Mouse (Mus musculus) kidney, embryonic 15.5 days (tissue): Measurements from ENCODE around the gene Malsu1. TPM values are rescaled to one million over a fixed set of nuclear protein-coding genes. Genes with fewer than 3 reads are reported as not detected.

Experiments used
- ATAC-seq: fragments of 200-750 bp; cut with Nextera tagmentation; replicated peaks from 2 replicates; pipeline ENCODE4 v1.8.0; 2017; ENCODE audit warnings: moderate TSS enrichment; ENCODE audit not compliant: low FRiP score
- H3K27ac ChIP-seq: fragments of 300-500 bp; sonication (generic); 2 replicates; pipeline ENCODE4 v1.5.1; 2015; ENCODE audit warnings: mild to moderate bottlenecking, inconsistent platforms
- H3K27me3 ChIP-seq: fragments of 300-500 bp; sonication (generic); 2 replicates; pipeline ENCODE4 v1.6.1; 2015; ENCODE audit warnings: inconsistent platforms
- H3K36me3 ChIP-seq: fragments of 300-500 bp; sonication (generic); 2 replicates; pipeline ENCODE4 v1.6.1; 2015; ENCODE audit warnings: inconsistent platforms
- H3K4me1 ChIP-seq: fragments of 300-500 bp; sonication (generic); 2 replicates; pipeline ENCODE4 v1.6.1; 2015; ENCODE audit warnings: inconsistent platforms
- H3K4me2 ChIP-seq: fragments of 300-500 bp; sonication (generic); 2 replicates; pipeline ENCODE4 v1.6.1; 2015; ENCODE audit warnings: moderate library complexity, mild to moderate bottlenecking, inconsistent platforms
- H3K4me3 ChIP-seq: fragments of 300-500 bp; sonication (generic); replicated peaks from 2 replicates; pipeline ENCODE4 v1.5.1; 2015; ENCODE audit warnings: mild to moderate bottlenecking, inconsistent platforms
- H3K9ac ChIP-seq: fragments of 300-500 bp; sonication (generic); 2 replicates; pipeline ENCODE4 v1.6.1; 2015; ENCODE audit warnings: mild to moderate bottlenecking, inconsistent platforms
- H3K9me3 ChIP-seq: fragments of 300-500 bp; sonication (generic); replicated peaks from 2 replicates; pipeline ENCODE4 v1.6.1; 2016; ENCODE audit warnings: inconsistent platforms
- WGBS: fragments of 180-500 bp; shearing (Covaris S2); methylation state at CpG from one replicate; pipeline ENCODE4 v1.1.7; 2015; ENCODE audit warnings: mixed read lengths; 5-methylcytosine and 5-hydroxymethylcytosine counted together
- polyA plus RNA-seq: library from polyadenylated mRNA; unstranded; fragments of >200 nt; fragmentation: Nextera tagmentation; extraction: Ambion mirVana; gene quantifications from 2 replicates; pipeline ENCODE4 v1.2.1, GENCODE M21; 2015

Malsu1 gene
- polyA plus RNA-seq, 1 experiment from 2014 or later: 77.6 TPM

DNA sequence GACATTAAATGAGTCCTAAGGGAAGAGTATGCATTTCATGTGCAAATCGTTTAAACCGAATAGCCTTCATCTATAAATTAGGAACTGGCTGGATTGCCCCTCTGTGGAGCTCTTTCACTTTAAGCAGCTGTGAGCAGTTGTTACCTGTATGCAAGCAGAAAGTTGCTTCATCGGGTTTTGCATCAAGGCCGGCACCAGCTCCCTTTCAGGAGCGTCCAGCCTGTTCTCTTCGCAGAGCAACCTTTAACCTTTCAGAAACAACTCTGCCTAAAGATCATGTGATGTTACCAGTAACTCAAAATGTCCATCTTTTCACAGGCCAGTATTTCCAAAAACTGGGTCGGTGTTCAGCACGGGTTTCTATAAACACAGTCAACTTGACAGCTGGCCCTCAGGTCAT is 26.6 kb upstream of the Malsu1 start:
- Histone ChIP-seq H3K9me3 (no peaks in the 10 kb centered on the region), H3K27me3 (no peaks in the 10 kb centered on the region), H3K4me2 (no peak overlapping the region), H3K4me3 (no peak overlapping the region), H3K9ac (no peak overlapping the region), H3K36me3 (no peaks in the 10 kb centered on the region), H3K27ac (no peak overlapping the region), H3K4me1 (no peaks in the 10 kb centered on the region)
- no peak for ATAC-seq
- WGBS: 62% methylated on average over 8 of the region's 8 CpGs

- Histone ChIP-seq H3K4me1 (no peaks in the 10 kb centered on the region), H3K9me3 (no peaks in the 10 kb centered on the region), H3K4me2 (no peak overlapping the region), H3K36me3 (no peaks in the 10 kb centered on the region), H3K27ac (no peak overlapping the region), H3K27me3 (no peaks in the 10 kb centered on the region), H3K9ac (no peak overlapping the region), H3K4me3 (no peak overlapping the region)
- WGBS: 76% methylated on average over 10 of the region's 10 CpGs
- no peak for ATAC-seq
Measured at GRCm38 (mm10) chr6:49047848-49048247, 25.7 kb upstream of the Malsu1 start.

- Histone ChIP-seq H3K4me3 (no peak overlapping the region), H3K4me2 (no peak overlapping the region), H3K27me3 (no peaks in the 10 kb centered on the region), H3K27ac (no peak overlapping the region), H3K9me3 (no peaks in the 10 kb centered on the region), H3K36me3 (no peaks in the 10 kb centered on the region), H3K9ac (no peak overlapping the region), H3K4me1 (no peaks in the 10 kb centered on the region)
- ATAC-seq: no peak
- WGBS: 90% methylated on average over 10 of the region's 10 CpGs
Measured at GRCm38 (mm10) chr6:49048395-49048794, 25.2 kb upstream of the Malsu1 start.

DNA sequence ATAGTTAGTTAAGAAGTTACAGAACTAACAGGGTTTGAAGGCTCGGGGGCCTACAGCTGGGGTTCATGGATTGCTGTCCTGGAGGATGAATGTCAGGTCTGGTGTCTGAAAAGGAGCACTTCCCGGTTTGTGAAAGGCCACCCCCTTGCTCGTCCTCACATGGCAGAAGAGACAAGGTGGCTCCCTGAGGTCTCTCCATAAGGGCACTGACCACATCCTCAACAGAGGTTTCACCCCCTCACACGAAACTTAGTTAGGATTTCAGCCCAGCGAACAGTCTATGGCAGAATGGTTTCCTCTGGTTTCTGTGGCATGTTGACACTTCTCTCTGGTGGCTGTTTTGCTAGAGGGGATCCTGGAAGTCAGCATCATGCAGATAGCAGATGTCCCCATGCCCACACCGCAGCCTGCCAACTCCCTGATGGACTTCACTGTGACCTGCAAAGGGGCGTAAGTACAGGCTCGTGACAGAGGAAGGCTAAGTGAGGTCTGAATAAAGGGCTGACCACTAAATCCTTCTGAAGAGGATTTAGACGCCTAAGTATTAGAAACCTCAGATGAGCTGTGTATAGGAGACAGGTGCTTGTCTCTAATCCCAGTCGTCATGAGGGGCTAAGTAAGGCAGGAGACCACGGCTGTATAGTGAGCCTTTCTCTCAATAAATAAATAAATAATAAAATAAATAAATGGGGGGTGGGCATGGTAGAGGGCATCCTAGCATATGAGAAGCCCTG is 22.8 kb upstream of the Malsu1 start:
- Histone ChIP-seq H3K27me3 (no peaks in the 10 kb centered on the region), H3K4me2 (no peak overlapping the region), H3K9me3 (peaks cover 3% of the 10 kb centered on the region; the same call in 1 of the 2 replicates), H3K4me1 (peaks cover 9% of the 10 kb centered on the region), H3K27ac (no peak overlapping the region), H3K4me3 (no peak overlapping the region), H3K36me3 (no peaks in the 10 kb centered on the region), H3K9ac (no peak overlapping the region)
- 71% methylated on average over 11 of the region's 11 CpGs for WGBS
- no peak for ATAC-seq

GRCm38 (mm10) chr6:49052191-49052590 is 21.4 kb upstream of the Malsu1 start:
- H3K4me3 ChIP-seq: no peak overlapping the region
- peaks cover 9% of the 10 kb centered on the region for H3K4me1 ChIP-seq
- no peak overlapping the region for H3K4me2 ChIP-seq
- peaks cover 3% of the 10 kb centered on the region; the same call in 1 of the 2 replicates for H3K9me3 ChIP-seq
- no peak overlapping the region for H3K27ac ChIP-seq
- no peaks in the 10 kb centered on the region for H3K27me3 ChIP-seq
- no peak overlapping the region for H3K9ac ChIP-seq
- H3K36me3 ChIP-seq: no peaks in the 10 kb centered on the region
- ATAC-seq: no peak
- 62% methylated on average over 5 of the region's 5 CpGs for WGBS

DNA sequence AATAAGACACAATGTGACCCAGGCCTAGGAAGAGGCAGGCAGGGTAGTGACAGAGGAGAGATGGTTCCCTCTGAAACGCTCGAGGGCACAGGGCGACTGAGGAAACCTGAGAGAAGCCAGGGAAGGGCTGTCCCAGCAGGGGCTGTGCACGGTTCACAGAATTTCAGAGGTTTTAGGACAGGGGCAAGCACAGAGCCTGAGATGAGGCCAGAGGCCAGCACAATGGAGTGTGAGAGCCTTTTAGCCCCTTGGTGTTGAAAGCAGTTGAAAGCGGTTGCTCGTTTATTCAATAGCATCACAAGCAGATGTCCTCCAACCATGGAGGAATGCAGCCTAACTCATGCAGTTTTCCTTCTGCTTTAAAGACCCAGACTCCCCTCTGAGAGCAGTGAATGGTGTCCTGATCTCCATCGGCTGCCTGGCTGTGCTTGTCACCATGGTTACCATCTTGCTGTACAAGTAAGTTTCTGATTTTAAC is 18.3 kb upstream of the Malsu1 start:
- H3K36me3 ChIP-seq: no peaks in the 10 kb centered on the region
- ATAC-seq: peak; percentile 49; the same call in 1 of the 2 replicates
- H3K27ac ChIP-seq: peak overlapping the region; percentile 37; the same call in 1 of the 2 replicates
- no peak overlapping the region for H3K9ac ChIP-seq
- WGBS: 19% methylated on average over 7 of the region's 7 CpGs
- H3K4me3 ChIP-seq: no peak overlapping the region
- H3K4me2 ChIP-seq: no peak overlapping the region
- H3K27me3 ChIP-seq: no peaks in the 10 kb centered on the region
- peaks cover 9% of the 10 kb centered on the region for H3K4me1 ChIP-seq
- peaks cover 3% of the 10 kb centered on the region; the same call in 1 of the 2 replicates for H3K9me3 ChIP-seq

DNA sequence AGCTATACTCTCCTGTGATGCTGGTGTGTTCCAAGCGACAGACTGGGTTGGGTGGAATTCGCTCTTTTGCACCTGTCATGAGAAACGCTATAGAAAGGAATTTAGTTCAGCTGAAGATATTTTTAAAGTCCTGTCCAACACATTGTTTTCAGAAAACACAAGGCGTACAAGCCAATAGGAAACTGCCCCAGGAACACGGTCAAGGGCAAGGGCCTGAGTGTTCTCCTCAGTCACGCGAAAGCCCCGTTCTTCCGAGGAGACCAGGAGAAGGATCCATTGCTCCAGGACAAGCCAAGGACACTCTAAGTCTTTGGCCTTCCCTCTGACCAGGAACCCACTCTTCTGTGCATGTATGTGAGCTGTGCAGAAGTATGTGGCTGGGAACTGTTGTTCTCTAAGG is 17.6 kb upstream of the Malsu1 start:
- Histone ChIP-seq H3K9ac (no peak overlapping the region), H3K9me3 (peaks cover 3% of the 10 kb centered on the region; the same call in 1 of the 2 replicates), H3K27ac (no peak overlapping the region), H3K27me3 (no peaks in the 10 kb centered on the region), H3K36me3 (no peaks in the 10 kb centered on the region), H3K4me1 (peaks cover 9% of the 10 kb centered on the region), H3K4me2 (no peak overlapping the region), H3K4me3 (no peak overlapping the region)
- ATAC-seq: no peak
- 78% methylated on average over 9 of the region's 9 CpGs for WGBS

- no peak for ATAC-seq
- no peak overlapping the region for H3K4me3 ChIP-seq
- WGBS: 38% methylated on average over 8 of the region's 8 CpGs
- H3K4me1 ChIP-seq: peaks cover 9% of the 10 kb centered on the region
- peaks cover 3% of the 10 kb centered on the region; the same call in 1 of the 2 replicates for H3K9me3 ChIP-seq
- H3K4me2 ChIP-seq: no peak overlapping the region
- no peak overlapping the region for H3K27ac ChIP-seq
- H3K27me3 ChIP-seq: no peaks in the 10 kb centered on the region
- no peaks in the 10 kb centered on the region for H3K36me3 ChIP-seq
- H3K9ac ChIP-seq: no peak overlapping the region
Measured at GRCm38 (mm10) chr6:49057053-49058021, 16.3 kb upstream of the Malsu1 start.

GRCm38 (mm10) chr6:49068361-49068760 is 5.2 kb upstream of the Malsu1 start:
- H3K27ac ChIP-seq: no peak overlapping the region
- H3K36me3 ChIP-seq: no peaks in the 10 kb centered on the region
- no peaks in the 10 kb centered on the region for H3K9me3 ChIP-seq
- 0 out of 2 replicates have a peak, but pooled peaks cover 4% of the 10 kb centered on the region for H3K4me1 ChIP-seq
- no peak overlapping the region for H3K4me2 ChIP-seq
- WGBS: 46% methylated on average over 4 of the region's 4 CpGs
- no peak overlapping the region for H3K9ac ChIP-seq
- no peak overlapping the region for H3K4me3 ChIP-seq
- no peak for ATAC-seq
- no peaks in the 10 kb centered on the region for H3K27me3 ChIP-seq

- no peaks in the 10 kb centered on the region for H3K9me3 ChIP-seq
- peak; percentile 69 for ATAC-seq
Measured at GRCm38 (mm10) chr6:49074117-49074490, 509 bp downstream of the Malsu1 start.

DNA sequence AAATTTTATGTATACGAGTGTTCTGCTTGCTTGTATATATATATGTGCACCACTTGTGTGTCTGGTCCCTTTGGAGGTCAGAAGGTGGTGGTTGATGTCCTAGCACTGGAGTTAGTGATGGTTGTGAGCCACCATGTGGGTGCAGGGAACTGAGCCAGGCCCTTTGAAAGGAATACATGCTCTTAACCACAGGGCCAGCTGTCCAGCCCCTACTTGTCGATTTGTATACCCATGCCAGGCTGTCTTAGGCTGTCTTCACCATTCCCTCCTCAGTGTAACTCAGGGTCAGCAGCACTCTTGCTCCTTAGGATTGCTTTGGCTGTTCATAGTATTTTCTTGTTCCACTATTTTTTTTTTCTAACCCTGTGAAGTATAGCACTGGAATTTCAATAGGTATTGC is 4.3 kb downstream of the Malsu1 start:
- Histone ChIP-seq H3K9ac (no peak overlapping the region), H3K4me1 (peaks cover 16% of the 10 kb centered on the region), H3K9me3 (no peaks in the 10 kb centered on the region), H3K36me3 (peaks cover 24% of the 10 kb centered on the region), H3K4me3 (no peak overlapping the region), H3K4me2 (no peak overlapping the region), H3K27ac (no peak overlapping the region), H3K27me3 (no peaks in the 10 kb centered on the region)
- ATAC-seq: no peak
- WGBS: 89% methylated on average over 2 of the region's 2 CpGs

More at GRCm38 (mm10) chr6:49074117-49074490, 509 bp downstream of the Malsu1 start:
- 1% methylated on average over 19 of the region's 19 CpGs for WGBS
- H3K27me3 ChIP-seq: no peaks in the 10 kb centered on the region
- H3K4me2 ChIP-seq: peak overlapping the region; percentile 82
- H3K4me3 ChIP-seq: peak overlapping the region; percentile 98
- peak overlapping the region; percentile 93 for H3K9ac ChIP-seq
- H3K27ac ChIP-seq: peak overlapping the region; percentile 84
- peaks cover 16% of the 10 kb centered on the region for H3K4me1 ChIP-seq
- peaks cover 11% of the 10 kb centered on the region for H3K36me3 ChIP-seq

GRCm38 (mm10) chr6:49079313-49079712 is 5.7 kb downstream of the Malsu1 start:
- Histone ChIP-seq H3K4me2 (no peak overlapping the region), H3K4me3 (no peak overlapping the region), H3K36me3 (peaks cover 38% of the 10 kb centered on the region), H3K9ac (no peak overlapping the region), H3K4me1 (peaks cover 12% of the 10 kb centered on the region), H3K27ac (no peak overlapping the region), H3K9me3 (no peaks in the 10 kb centered on the region), H3K27me3 (no peaks in the 10 kb centered on the region)
- 90% methylated on average over 1 of the region's 1 CpGs for WGBS
- ATAC-seq: no peak
